Mouse (Mus musculus): ENCODE data around the gene Slc10a4. TPM values are rescaled to one million over a fixed set of nuclear protein-coding genes. Genes with fewer than 3 reads are reported as not detected.
A peak's percentile ranks its signal among the peaks of the same experiment; 100 is the strongest.
"Not testable (repeated sequence)": the region's sequence is repeated elsewhere in the genome, so short reads cannot be mapped to it uniquely, and the experiment has no call there.

Gene Slc10a4
- 0.28 and 0.32 TPM in 2 replicates for polyA plus RNA-seq (2012; rRNA removed)

DNA sequence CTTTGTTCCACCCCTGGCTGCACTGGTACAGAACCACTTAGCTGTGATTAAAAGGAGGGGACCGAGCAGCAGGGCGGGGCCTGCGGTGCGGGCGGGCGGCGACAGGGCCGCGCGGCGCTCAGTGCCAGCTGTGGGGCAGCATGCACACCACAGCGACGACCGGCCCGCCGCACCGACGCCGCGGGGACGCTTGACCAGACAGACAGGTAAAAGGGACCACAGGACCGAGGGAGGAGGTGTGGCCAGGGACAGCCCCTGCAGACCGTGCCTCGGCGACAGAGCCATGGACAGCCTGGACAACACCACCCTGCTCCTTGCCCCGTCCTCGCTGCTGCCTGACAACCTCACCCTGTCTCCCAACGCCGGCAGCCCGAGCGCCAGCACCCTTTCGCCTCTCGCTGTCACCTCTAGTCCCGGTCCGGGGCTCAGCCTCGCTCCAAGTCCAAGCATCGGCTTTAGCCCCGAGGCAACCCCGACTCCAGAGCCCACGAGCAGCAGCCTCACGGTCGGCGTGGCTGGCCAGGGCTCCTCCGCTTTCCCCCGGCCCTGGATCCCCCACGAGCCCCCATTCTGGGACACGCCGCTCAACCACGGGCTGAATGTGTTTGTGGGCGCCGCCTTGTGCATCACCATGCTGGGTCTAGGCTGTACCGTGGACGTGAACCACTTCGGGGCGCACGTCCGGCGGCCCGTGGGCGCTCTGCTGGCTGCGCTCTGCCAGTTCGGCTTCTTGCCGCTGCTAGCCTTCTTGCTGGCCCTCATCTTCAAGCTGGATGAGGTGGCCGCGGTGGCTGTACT lies at the start of gene Slc10a4:
Gene Slc10a4, plus strand, starts transcription at position 100 of the 798 bp plus-strand sequence.
- DNase-seq (ENCODE audit: low spot score): peak; percentile 28

DNA sequence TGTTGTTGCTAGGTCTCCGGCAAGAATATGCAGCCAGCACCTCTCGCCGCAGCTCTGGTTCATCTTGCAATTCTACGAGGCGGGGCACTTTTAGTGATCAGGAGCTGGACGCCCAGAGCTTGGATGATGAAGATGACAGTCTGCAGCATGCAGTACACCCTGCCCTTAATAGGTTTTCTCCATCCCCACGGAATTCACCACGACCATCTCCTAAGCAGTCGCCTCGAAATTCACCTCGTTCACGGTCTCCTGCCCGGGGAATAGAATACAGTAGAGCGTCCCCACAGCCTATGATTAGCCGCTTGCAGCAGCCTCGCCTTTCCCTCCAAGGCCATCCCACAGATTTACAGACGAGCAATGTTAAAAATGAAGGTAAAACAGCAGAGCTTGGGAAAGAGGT lies 49.4 kb upstream of the Slc10a4 start:
- DNase-seq (ENCODE audit: low spot score): no peak

DNA sequence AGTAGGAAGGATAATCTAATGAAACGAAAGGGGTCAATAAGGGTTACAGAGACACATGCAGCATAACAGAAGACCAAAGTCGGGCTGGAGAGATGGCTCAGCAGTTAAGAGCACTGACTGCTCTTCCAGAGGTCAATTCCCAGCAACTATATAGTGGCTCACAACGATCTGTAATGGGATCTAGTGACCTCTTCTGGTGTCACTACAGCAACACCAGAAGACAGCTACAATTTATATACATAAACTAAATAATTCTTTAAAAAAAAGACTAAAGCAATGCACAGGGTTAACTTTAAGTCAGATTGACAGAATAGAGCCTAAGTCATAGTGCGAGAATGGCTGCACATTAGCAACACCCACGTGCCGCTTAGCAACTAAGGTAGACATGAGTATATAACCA lies 46.6 kb upstream of the Slc10a4 start:
- no peak for DNase-seq (ENCODE audit: low spot score)

DNA sequence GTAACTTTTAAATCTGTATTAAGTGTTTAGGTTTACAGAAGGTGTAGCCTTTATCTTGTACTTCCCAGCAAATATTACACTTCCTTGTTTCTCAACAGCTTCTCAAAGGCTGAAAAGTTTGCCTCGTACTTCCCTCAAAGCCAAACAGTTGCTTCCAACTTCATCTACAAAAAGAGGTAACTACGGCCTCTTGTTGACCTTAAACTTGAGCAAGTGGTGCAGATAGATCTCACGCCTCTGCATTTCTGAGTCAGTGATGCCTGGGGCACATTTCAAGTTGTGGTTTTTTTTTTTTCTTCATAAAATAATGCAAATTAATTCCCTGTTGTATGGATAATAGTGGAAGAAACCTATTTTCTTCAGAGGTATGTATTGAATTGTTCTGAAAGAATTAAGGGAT lies 41.0 kb upstream of the Slc10a4 start:
- no peak for DNase-seq (ENCODE audit: low spot score)

DNA sequence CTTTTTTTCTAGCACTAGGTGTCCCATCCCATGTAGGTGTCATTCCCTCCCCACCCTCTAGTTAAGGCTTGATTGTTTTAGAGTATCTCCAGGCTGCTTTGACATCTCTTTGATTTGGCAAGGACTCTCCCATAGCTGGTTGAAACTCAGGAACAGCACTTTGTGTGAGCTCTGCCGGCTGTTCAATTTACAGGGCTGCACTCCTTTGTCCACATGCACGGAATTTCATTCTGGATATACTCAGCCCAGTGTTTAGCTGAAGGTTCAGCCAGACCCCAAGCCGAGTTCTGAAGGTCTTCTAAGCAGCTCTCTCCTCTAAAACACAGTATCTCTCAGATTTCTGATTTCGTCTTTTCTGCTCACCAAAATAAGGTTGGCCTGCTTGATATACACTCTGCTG lies 34.2 kb upstream of the Slc10a4 start:
- DNase-seq (ENCODE audit: low spot score): no peak

DNA sequence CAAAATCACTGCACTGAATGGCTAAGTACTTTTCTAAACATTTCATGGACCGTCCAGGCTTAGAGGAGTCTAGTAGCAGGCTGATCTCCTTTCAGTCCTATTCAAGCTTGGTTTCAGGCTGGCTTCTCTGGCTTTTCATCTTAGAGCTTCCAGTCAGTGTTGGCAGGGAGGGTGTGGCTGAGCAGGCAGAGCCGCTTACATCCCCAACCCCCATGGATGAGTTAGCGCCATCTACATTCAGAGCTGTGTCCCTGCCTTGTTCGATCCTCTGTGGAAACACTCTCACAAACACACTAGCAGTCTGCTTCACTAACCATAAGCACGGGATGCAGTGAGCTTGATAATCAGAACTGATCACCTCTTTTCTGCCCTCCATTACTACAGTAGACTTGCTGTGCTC lies 33.7 kb upstream of the Slc10a4 start:
- no peak for DNase-seq (ENCODE audit: low spot score)

DNA sequence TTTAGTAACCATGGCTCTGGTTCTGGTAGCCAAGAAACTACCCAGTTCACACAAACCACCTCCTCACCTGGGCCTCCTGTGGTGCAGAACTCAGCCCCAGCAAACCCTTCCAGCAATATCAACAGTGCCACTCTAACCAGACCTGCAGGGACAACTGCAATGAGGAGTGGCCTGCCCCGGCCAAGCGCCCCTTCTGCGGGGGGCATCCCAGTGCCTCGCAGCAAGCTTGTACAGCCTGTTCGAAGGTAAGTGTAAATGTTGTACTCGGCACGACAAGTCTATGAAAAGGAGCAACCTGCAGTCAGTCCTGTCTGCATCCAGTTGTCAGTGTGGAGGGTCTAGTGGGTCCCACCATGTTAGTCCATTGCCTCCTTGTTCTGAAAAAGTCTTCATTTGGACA lies 32.1 kb upstream of the Slc10a4 start, which contains the start of gene Gm10135:
Gene Gm10135, minus strand, starts transcription at position 101 of the 400 bp plus-strand sequence.
- DNase-seq (ENCODE audit: low spot score): no peak

DNA sequence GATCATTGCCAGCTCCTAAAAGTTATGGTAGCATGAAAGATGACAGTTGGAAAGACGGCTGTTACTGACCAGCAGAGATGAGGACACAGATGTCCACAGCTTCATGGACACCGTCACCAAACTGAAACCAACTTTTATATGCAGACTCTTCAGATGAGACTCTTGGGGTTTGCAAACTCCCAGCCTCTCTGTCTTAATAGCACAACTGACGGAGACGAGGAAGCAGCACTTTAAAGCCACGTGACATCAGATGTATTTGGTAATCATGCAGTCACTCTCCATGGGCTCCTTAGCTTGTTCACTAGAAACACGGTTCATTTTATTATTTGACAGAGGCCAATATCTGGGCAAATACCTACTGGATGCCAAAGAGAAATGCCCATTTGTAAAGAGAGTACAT lies 30.7 kb upstream of the Slc10a4 start:
- DNase-seq (ENCODE audit: low spot score): no peak

DNA sequence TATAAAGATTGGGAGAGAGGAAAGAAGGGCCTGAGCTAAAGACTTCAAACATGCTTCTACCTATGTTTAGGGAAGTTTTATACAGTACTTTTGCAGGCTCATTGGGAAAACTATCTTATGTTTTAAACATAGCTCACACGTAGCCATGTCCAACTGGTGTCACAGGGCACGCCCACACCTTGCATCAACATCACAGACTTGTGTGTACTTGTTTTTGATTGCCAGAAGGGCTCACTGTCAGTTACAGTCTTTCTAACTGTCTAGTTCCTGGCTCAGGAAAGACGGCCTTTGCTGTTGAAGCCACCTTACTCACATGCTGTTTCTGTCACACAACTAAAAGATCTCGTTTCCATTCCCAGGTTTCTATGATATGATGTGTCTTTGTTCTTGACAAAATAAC lies 30.1 kb upstream of the Slc10a4 start:
- no peak for DNase-seq (ENCODE audit: low spot score)

DNA sequence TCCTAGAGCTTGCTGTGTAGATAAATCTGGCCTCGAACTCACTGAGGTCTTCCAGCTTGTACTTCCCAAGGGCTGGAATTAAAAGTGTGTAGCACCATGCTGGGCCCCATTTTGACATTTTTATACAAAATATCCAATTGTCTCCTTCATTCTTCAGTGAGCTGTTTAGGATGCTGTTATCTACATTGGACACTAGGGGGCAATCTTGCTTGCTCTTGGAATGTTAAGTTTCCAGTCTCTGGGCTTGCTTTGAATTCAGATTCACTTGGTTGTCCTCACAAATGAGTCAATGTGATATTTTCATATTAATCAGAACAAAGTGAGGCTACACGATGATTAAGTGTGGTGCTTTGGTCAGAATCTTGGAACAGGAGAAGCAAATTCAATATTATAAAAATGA lies 22.6 kb upstream of the Slc10a4 start:
- DNase-seq (ENCODE audit: low spot score): no peak

DNA sequence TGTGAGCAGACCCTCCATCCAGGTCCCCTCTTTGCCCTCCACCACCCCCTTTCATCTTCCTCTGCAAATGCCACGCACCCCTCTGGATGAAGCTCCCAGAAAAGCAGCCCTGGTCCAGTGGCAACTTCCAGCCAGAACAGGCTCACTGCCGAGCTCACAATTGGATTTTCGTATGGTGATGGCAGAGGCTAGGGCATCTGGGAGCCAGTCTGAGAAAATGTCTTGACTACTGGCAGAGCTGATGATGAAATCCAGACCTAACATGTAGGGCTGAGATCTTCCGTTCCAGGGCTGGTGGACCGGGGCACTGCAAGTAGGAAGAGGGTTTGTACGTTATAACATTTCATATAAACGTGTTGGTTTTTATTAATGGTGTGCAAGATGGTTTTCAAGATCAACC lies 18.9 kb upstream of the Slc10a4 start:
- DNase-seq (ENCODE audit: low spot score): no peak

DNA sequence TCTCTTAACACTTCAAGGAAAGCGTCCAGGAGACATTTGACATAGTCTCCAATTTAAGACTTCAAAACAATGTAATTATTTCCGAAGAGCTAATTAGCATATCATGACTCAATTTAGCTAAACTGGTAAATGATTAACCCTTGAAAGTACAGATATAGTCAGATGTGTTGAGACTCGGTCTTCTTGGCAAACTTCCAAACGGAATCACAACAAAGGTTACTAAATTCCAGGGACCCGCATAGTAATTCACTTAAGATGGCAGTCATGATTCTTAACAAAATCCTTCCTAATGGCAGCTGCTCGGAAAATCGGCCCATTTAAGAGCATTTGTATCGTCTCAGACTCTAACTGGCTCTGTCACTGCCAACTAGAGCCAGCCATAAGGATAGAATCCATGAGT lies 16.9 kb upstream of the Slc10a4 start:
- DNase-seq (ENCODE audit: low spot score): no peak

DNA sequence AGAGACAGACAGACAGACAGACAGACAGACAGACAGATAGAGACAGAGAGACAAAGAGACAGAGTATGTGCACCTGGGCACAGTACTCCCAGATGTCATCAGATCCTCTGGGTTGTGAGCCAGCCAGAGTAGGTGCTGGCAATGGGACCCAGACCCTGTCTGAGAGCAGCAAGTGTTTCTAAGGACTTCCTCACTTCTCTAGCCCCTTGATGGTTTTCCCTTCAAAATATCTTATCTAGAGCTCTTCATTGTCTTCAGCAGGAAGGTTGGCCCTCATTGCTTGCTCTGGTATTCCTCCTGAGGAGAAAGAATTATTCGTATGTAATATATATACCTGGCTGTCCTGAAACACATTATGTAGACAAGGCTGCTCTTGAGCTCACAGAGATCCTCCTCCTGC lies 14.2 kb upstream of the Slc10a4 start:
- DNase-seq (ENCODE audit: low spot score): no peak

DNA sequence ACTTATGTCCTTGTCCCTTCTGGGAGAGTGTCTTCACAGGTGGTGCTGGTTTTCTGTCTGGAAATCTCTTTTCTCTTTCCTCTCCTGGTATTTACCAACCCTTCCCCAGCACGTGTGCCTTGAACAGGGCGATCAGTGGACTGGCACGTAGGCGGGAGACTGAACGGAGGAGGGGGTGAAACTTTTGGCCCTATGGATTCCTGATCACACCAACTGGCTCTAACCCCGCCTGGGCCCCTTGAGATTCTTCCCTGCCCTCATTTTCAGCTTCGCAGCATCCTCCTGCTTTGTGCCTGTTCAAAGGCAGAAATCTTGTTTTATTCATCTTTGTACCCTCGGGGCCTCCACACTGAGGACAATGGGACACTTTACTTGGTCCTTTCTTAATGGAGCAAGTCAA lies 12.3 kb upstream of the Slc10a4 start:
- DNase-seq (ENCODE audit: low spot score): no peak

DNA sequence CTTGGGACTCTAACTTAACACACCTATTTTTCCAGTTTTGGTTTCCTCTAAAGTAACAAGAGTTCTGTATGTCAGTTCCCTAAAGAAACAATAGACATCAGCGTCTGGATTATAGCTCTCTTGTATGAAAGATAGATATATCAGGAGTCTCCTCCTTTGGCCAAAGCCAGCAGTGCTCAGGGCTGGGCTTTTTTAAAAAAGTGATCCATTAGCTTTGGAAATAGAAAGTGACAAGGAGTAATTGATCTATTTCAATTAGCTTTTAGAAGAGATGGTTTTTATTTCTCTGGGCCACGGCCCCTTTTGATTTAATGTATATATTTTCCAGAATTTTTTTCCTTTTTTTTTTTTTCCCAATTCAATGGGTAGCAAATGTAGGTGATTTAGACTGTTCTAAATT lies 11.8 kb upstream of the Slc10a4 start:
- no peak for DNase-seq (ENCODE audit: low spot score)

DNA sequence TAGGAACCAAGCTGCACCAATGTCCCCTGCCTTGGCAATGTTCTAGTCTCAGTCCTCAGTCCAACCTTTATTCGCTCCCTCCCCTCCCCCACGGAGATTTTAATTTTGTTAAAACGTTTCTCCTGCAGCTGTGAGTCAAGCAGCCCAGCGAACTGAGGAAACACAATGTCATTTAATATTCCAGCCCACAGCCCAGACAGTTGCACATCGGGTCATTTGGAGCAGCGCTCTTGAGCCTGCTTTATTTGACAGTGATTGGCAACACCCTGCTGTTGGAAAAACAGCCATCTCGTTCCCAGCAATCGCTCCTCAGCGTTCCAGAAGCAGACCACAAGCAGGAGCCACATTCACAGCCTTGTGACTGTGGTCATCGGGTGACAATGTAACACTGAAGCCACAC lies 11.3 kb upstream of the Slc10a4 start:
- DNase-seq (ENCODE audit: low spot score): no peak

DNA sequence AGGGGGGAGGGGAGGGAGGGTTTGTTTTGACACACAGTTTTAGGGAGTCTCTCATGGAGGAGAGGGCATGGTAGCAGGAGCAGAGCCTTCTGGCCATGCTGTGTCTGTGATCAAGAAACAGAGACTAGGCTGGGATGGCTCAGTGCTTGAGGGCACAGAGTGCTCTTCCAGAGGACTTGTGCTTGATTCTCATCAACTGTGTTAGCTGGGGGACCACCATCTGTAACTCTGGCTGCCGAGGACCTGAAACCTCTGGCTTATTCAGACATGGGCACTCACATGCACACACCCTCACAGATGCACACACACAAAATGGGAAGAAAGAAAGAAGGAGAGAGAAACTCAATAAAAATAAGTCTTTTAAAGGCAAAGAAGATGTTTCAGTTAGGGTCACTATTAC lies 8.1 kb upstream of the Slc10a4 start:
- DNase-seq (ENCODE audit: low spot score): not testable (repeated sequence)

DNA sequence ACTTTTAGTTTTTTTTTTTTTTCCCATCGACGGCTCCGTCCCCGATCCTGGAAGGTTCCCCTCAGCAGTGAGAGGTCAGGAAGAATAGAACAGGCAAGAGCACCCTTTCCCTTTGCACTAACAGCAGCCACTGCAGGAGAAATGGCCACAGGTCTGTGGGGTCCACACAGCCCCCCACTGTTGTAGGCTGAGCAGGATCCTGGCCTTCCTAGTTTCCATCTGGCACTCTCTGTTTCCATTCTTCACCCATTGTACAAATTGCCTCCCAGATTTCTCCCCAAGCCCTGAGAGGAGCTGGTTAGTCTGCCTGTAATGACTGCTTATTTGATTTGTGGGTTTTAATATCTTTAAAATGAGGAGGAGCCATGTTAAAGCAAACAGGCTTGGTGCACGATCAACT lies 2.6 kb upstream of the Slc10a4 start:
- DNase-seq (ENCODE audit: low spot score): no peak

DNA sequence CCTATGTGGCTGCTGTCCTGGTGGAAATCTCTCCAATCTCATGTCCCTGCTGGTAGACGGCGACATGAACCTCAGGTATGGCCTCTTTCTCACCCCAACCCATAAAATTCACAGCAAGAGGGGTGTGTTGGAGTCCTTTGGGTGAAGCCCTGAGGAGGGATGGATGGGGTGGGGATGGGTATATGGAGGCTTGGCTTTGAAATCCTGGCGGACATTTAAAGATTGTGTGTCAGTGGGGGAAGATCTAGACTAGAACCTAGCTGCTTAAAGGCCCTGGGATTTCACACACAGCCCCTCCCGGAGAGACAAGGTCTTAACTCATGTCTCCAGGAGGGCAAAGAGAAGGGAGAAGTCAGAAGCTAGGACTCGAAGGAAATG lies 888 bp downstream of the Slc10a4 start:
- DNase-seq (ENCODE audit: low spot score): no peak

DNA sequence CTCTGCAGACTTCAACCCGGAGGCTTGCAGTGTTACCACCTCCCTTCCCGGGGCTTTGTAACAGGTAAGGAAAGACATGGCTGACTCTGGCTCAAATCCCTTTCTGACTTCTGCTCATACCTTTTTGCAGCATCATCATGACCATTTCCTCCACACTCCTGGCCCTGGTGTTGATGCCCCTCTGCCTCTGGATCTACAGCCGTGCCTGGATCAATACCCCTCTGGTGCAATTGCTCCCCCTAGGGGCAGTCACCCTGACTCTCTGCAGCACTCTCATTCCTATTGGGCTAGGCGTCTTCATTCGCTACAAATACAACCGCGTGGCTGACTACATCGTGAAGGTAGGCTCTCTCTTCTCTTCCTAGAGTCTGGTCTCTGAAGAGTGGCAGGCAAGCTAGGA lies 1.5 kb downstream of the Slc10a4 start:
- DNase-seq (ENCODE audit: low spot score): not testable (repeated sequence)

DNA sequence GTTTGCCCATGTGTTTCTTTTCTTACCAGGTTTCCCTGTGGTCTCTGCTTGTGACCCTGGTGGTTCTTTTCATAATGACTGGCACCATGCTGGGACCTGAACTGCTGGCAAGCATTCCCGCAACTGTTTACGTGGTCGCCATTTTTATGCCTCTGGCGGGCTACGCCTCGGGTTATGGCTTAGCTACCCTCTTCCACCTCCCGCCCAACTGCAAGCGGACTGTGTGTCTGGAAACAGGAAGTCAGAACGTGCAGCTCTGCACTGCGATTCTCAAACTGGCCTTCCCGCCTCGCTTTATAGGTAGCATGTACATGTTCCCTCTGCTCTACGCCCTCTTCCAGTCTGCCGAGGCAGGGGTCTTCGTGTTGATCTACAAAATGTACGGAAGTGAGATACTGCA lies 5.1 kb downstream of the Slc10a4 start:
- not testable (repeated sequence) for DNase-seq (ENCODE audit: low spot score)

DNA sequence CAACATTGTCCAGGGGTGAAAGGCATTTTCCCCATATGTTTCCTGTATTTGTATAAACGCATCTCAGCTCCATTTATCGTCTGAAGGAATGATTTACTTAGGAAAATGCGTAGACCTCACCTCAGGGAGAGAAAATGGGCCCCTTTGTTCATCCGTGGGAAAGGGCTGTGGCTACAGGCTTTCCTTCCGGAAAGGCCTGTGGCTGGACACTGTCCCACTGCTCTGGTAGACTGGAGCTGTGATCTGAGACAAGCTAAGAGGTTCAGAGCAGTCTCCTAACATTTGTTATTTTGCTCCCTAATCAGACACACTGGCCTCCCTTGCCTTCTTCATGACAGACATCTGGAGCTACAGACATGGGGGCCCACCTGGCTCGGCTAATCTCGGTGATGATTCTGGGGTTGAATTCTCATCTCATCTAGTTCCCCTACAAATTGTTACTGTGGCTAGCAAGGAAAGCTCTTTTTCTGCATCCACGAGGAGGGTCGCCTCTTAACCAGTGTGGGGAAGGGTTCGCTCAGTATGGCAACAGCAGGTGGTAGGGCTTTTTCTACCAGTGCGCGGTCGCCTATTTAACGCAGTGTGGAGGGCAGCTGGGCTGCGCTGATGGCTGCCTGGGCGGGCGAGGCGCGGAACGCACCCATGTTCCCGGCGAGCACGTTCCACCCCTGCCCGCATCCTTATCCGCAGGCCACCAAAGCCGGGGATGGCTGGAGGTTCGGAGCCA lies 6.4 kb downstream of the Slc10a4 start:
- DNase-seq (ENCODE audit: low spot score): not testable (repeated sequence)

DNA sequence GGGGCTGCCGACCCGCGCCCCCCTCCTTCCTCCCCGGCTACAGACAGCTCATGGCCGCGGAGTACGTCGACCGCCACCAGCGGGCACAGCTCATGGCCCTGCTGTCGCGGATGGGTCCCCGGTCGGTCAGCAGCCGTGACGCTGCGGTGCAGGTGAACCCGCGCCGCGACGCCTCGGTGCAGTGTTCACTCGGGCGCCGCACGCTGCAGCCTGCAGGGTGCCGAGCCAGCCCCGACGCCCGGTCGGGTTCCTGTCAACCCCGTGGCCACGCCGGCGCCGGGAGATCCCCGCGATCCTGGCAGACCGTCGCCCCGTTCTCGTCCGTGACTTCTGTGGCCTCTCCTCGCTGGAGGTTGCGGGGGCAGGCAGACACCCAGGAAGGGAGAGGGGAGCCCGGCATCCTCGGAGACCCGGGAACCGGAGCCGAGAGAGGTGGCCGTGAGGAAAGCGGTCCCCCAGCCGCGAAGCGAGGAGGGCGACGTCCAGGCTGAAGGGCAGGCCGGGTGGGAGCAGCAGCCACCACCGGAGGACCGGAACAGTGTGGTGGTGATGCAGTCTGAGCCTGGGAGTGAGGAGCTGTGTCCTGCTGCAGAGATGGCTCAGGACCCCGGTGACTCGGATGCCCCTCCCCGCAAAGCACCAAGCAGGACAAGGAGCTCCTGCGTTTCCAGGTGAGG lies 7.1 kb downstream of the Slc10a4 start:
- not testable (repeated sequence) for DNase-seq (ENCODE audit: low spot score)

Measured in urinary bladder, adult 2 months (tissue).